Mouse (Mus musculus) testis, postnatal 14 days (tissue): ENCODE data around the gene Ccn6.
"Not testable (repeated sequence)": the region's sequence is repeated elsewhere in the genome, so short reads cannot be mapped to it uniquely, and the experiment has no call there.

Source experiments
- DNase-seq: peaks from one replicate; pipeline ENCODE4 v3.0.0; 2021; ENCODE audit warnings: low spot score

Ccn6 gene

DNA sequence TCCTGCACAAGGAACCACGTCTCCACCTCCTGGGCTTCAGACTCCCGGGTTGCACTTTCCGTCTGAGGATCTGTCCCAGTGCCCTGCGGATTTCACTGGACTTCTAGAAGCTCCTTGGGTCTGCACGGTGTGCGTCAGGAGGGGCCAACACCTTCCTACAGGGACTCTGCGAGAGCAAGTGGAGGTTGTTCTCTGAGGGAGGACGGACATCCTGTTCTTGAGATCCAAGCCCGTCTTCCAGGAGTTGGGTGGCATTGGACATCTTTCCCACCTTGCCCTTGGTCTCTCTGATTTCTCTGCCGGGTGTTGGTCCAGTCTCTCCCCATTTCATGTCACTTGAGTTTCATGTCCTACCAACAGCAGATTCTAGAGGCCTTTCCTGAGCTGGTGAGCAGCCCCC is at the start of gene Ccn6:
TSS of gene Ccn6 (minus strand) at position 101 of the 400 bp plus-strand sequence.
- DNase-seq, result no peak

DNA sequence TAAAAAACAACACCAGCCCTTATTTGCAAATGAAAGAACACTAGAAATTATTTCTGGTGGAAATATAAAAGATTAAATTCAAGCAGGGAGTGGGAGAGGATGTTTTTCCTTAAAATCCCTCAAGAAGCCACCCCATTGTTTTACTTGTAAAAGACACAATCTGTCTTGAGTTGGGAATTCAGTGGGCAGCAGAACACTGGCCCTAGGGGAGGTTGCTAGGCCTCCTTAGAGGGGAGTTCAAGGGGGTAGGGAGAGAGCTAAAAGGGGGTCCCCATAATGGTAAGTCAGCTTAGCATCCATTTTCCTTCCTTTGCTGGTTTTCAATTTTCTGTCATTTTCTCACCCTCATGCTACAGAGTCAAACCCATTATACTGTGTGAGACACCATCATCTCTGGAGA is 46.4 kb upstream of the Ccn6 start:
- DNase-seq, result no peak

DNA sequence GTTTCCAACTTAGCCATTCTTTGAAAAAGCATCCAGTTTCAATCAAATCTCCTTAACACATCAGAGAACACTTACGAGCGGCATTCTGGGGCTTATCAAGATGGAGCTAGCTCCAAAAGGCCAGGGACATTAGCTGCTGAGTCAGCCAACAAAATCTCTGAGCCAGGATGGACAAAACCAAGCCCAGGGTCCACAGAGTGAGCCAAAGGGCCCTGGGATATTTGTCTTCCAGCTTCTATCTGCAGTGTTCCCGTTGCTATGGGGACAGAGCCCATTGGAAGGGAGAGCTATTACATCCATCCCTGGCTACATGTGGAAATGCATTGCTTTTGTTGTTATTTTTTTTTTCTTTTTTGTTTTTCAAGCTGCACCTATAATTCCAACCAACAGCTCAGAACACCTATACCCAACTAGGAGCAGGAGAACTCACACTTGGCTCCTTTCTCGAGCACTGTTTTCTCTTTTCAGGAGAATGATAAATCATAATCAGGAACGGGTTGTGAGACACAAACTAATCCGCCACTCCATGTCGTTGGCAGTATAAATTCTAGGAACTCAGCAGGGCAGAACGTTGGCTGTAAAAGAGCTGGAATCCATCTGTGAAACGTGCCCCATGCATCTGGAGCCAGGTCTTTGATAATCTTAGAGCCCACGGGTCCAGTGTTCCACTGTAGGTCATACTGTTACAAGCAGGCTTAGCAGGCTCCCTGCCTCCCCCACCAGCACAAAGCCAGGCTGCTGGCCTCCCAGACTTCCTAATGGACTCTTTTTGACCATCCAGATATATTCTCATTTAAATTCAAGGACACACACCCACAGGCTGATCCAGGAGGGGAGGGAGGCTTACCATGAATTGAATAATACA is 45.8 kb upstream of the Ccn6 start:
- peak; percentile 16 for DNase-seq

DNA sequence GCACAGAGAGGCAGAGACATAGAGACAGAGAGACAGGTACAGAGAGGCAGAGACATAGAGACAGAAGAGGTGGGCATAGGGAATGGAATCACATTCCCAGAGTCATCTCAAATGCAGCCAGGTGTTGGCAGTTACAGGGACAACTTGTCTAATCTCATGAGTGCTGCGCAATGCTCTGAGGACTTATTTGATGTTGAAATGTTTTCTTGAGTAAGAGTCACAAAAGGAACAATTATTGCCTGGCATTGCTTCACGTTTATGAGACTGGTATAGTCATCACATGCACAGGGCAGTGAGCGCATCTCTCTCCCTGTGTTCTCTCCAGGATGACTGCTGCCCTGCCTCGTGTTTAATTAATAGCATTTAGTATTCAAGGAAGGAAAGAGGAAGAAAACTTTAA is 45.1 kb upstream of the Ccn6 start:
- no peak for DNase-seq

DNA sequence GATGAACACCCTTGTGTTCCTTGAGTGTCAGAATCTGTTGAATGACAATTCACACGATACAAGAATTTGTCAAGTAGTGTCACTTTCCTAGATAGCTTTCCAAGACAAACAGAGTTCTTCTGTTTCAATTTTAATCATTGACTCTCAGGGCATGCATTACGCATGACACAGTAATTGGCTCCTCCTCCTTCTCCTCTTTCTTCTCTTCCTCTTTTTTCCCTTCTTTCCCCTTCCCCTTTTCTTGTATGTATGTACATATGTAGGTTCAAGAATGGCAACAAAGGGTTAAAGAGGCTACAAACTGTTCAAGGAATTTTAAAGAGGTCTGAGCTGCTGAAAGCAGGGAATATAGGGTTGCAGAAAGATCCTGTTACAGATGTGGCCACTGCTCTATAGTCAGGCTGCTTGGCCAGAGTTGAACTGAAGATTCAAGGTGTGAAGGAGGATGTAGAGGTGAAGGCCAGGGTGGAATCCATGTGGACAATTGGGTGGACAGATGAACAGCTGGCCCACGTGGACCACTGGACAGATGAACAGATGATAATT is 43.8 kb upstream of the Ccn6 start:
- no peak for DNase-seq

DNA sequence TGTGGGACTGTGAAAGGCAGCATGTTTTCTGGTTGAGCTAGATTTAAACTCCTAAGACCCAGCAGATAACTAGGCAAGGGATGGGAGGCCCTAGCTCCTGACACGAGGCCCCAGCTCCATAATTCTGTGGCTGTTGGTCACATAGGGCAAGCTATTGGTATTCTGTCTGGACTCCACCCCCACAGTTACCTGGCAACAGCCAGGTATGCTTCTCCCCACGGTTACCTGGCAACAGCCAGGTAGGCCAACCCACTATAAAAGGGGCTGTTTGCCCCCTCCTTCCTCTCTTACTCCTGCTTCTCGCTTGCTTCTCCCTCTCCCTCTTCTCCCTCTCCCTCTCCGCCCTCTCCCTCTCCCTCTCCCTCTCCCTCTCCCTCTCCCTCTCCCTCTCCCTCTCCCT is 38.9 kb upstream of the Ccn6 start:
- DNase-seq, result no peak

DNA sequence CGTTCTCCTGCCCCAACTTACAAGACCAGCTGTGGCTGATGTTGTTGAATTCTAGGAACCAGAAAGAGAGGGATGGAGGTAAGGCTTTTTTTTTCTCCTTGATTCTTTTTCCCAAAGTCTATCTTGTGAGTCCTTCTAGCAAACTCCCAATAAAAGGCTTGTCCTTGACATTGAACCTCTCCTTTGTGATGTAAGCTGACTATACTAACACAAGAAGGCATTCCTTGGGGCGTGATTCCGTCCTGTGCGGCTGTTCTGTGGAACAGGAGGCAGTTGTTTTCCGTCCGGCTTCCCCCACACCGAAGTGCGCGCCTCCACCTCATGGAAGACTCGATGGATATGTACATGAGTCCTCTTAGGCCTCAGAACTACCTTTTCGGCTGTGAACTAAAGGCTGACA is 34.6 kb upstream of the Ccn6 start:
- not testable (repeated sequence) for DNase-seq

DNA sequence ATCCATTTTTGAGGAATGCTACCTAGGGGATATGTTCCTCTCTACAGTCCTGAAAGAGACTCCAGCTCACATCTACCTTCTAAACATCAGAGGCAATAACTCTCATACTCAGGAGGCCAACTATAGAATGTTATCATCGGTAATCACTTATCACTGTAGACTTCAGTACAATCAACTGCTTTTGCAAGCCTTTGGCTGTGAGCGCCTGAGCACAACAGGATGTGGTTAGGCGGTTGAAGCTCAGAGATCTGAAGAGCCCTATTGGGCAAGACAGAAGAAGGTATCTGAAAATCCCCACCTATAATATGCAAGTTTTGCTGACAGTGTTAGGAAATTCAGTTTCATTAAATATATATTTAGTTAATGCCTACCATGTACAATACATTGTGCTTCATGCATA is 29.1 kb upstream of the Ccn6 start:
- no peak for DNase-seq

DNA sequence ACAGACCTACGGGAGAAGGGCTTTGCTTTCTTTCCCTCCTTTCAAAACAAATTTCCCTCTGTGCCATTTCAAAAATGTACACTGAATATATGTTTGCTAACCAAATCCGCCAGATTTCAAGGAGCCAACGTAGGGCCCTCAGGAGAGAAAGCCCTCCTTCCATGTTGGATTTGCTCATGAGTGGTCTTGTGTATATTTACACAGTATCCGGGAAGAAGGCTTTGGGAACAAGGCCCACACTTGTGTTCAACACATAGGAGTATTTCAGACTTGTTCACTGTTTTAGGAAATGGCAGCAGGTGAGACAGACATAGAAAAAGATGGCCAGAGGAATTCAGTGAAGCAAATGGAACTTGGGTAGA is 21.9 kb upstream of the Ccn6 start:
- DNase-seq, result no peak

DNA sequence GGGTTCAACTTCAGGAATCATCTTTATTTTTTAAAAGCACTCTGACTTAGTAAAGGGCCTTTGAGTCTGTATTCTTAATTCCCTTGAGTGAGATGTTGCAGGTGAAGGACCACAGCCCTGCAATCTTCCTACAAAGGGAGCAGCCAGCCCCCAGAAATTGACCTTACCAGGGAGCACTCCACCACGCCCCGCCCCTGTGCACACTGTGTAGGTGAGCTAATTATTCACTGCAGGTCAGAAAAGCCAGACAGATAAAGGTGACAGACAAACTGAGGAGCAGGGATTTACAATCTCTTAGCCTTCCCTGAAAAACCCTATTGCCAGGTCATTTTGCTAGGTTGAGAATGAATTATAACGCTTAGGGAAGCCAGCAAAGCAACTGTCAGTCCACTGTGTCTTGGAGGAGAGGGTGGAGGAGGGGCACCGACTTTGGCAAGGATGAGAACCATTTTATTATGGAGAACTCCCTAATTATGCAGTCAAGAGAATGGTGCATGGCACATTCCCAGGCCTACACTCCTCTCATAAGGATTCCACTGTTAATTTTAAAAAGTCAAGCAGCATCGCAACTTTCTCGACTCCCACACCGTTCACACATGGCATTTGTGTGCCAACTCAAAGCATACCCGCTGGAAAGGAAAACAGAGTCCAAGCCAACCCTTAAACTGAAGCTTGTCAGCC is 21.4 kb upstream of the Ccn6 start:
- no peak for DNase-seq

DNA sequence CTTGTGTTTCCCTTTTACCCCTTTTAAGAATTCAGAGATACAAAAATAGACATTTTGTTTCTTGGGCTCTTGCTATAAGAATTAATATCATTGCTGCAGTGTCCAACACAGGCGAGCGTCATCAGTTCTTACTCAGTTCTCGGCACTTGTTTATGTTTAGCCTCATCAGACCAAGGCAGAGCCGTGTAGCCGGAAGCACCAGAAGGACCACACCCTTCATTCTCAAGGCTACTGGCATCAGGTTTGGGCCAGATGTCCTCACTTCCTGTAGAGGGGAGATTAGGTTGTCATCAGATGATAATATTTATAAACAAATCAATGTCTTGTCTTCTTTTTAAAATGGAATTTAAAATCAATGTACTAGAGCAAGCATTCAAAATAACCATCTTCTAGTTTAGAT is 13.4 kb upstream of the Ccn6 start:
- DNase-seq, result no peak

DNA sequence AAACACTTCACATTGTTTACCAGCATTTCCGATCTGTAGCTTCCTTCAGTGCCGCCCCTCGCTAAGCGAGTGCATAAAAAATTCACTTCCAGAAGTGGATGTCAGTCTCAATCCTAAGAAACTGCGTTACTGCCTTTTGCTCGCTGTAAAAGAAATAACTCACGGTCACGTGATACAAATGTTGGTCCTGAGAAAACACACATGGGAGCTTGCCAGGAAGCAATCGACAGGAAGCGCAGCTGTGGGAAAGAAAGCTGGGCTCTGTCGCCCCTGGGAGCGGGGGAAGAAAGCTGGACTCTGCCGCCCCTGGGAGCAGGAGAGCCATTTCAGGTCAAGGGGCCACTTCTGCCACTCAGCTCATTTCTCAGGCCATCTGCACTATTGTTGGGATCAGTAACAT is 9.5 kb upstream of the Ccn6 start:
- no peak for DNase-seq

DNA sequence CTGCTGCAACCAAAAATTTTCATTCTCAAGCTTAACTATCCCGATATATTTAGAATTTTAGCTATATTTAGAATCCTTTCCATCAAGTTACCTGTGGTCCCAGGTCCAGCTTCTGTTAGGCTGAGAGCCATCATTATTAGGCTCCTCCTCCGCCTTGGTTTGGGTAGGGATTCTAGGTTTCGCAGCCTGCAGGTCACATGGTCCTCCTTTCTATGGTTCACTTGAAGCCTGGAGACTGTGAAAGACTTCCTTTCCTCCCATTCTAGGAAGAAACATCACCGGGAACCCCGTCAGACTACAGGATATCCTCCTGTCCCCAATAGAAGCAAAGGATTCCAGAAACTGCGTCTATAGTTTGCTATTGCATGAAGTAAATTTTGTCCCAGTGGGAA is 8.9 kb upstream of the Ccn6 start:
- DNase-seq, result no peak

DNA sequence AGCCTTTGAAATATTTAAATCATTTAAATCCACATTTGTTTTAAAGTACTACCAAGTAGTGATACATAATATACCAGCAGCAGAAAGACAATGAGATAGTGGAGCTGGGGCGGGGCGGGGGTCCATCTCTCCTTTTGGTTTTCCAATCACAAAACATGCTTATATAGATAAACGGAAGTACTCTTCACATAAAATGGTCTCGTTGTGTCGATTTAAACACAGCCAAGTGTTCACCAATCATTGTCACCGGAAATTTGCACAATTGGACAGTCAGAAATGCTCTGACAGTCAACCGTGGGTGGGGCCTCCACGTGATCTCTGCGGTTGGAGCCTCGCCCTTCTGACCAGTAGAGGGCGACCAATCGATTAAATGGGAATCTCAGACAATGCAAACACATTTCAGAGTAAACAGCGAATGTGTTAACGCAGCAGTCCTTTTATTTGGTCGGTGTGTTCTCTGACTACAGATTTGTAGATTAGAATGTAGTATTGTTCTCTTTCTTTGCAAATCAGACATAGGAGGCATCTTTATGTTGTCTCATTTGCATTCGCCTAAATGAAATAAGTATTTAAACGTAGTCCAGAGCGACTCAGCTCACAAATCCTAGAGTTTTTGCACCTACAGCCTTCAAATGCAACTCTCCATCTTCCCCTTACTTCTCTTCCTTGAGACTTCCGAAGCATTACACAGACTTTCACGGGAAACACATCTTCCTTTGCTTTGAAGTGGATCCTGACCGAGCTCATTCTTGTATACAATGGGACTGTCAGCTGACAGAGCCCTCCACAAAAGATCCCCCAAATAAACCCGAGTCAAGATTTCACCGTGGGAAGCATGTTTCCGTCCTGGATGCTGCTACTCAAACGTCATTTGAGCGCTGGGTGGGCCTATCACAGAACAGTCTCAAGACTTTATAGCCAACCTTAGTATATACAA is 8.3 kb upstream of the Ccn6 start:
- DNase-seq, result peak; percentile 72

DNA sequence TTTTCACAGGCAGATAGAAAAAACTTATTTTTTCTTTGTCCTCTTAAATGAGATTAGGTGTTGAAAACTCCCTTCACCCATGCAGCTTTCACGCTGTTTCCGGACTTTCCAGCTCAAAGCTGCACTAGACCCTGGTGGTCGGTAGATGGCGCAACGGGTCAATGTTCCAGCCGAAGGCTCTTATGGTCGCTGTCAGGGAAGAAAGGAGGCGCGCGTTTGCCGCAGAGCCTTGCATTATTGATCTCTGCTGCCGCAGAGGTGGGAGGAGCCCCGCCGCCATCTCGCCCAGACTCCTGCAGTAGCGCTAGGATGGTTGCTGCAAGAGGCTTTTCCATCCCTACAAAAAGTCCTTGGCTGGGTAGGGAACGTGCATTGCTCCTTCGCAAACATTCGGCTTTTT is 7.5 kb upstream of the Ccn6 start:
- peak; percentile 85 for DNase-seq

DNA sequence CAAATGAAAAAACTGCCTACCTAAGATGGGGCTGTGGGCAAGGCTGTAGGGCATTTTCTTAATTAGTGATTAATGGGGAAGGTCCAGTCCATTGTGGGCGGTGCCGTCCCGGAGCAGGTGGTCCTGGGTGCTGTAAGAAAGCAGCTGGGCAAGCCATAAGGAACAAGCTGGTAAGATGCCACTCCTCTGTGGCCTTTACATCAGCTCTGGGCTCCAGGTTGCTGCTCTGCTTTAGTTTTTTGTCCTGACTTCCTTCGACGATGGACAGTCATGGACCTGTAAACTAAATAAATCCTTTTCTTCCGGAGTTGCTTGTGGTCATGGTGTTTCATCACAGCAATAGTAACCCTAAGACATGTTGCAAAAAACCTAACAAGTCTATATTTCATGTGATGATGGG is 7.1 kb upstream of the Ccn6 start:
- DNase-seq, result no peak

DNA sequence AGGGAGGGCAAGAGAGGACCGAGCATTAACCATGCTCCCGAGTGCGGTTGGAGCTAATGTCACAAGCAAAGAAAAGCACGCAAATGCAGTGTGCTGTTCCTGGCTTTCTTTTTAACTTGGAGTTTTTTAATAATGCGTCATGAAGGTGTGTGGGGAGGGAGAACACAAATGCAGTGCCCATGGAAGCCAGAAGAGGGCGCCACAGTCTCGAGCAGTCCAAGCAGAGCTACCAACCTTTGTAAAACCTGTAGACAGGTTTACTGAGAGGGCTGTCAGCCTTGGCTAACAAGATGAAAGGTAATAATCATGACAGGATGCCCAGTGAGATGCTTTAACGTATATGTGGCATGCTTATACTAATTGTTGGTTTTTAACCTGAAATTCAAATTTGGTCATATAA is 6.6 kb upstream of the Ccn6 start:
- DNase-seq, result peak; percentile 45

DNA sequence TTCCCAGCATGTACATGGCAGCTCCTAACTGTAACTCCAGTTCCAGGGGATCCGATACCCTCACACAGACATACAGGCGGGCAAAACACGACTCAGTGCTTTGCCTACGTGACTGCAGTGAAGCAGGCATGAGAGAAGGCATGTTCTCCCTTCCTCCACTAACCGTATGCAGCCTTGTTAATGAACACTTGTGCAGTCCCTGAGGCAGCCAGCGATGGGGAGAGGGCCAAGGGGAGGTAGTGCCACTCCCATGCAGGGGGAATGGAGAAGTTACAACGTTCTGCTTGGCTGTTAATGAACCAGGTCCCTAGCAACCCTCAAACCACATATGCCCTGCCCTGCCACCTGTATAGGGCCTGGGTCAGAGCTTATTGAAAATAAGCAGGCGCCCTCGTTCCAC is 6.0 kb upstream of the Ccn6 start:
- DNase-seq, result no peak

DNA sequence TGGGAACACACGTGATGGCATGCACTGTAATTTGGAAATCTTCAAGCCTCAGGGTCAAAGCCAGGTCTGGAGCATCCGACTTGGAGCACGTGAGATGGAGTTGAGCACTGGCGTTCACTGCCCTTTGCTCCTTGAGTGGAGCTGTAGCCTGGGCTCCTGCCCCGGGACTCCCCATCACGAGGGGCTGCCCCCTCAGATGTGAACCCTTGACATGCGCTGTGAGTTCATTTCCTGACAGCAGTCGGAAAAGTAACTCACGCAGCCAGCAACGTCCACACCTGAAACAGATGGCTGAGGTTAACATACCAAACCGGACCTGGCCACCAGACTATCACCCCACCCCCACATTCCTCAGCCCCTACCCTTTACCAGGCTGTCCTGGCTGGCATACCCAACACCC is 4.0 kb upstream of the Ccn6 start:
- DNase-seq, result no peak

DNA sequence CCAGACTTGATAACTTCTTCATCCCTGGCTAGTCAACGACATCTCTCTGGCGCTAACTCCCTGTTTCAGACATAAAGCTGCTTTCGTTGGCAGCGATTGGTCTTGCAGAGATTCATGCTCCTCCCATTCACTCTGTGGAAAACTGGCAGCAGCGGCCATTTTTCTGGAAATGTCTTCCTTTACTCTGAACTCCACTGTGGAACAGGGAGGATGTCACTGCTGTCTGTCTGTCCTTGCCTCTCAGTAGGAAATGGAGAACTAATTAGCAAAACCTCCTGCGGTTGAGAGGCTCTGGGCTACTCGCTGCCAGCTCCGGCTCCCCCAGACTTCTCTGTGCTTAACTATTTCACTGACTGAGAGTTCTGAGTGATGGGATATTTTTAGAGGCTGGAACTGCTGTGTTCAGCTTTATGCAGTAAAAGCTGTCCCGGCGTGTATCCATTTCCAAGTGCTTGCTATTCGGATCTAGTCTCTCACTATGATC is 2.1 kb upstream of the Ccn6 start:
- DNase-seq, result no peak

DNA sequence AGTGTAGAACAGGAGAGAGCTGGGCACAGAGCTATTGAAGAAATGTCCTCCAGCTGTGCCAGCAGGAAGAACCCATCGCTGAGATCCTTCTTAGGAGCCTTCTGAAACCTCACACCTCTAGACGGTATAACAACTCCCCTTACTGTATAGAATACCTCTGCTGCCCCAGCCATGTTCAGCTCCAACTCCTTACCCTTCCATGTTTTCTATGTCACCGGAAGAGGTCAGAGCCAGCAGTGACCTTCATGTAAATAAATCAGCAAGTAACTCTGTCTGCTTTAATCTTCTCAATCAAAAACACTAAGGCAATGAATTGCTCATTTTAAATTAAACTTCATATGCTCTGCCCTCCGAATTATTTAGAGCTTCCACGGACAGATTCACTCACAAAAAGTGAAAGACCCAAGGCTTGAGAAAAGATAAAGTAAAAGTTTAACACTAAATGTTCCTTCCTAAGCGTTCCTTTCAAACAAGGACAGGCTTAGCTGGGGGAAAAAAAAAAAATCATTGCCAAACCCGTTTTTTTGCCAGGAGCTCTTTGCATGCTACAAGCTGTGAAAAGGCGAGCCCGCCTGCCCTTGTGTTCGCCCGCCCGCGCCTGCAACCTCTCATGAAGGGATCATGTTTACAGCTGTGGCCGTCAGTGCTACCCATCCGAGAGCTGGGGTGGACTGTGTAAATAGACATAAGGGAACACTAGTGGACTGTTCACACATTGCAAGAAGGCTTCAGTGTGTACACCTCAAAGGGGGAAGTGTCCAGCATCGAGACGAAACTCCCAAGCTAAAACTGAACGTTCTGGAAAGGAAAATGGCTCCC is 719 bp downstream of the Ccn6 start:
- DNase-seq, result peak; percentile 24
